Mouse (Mus musculus): Measurements from ENCODE around the gene Polg2. TPM values are rescaled to one million over a fixed set of nuclear protein-coding genes. Genes with fewer than 3 reads are reported as not detected.
"Not testable (repeated sequence)": the region's sequence is repeated elsewhere in the genome, so short reads cannot be mapped to it uniquely, and the experiment has no call there.

The Polg2 gene
- polyA plus RNA-seq, 1 experiment from 2014 or later = 12.6 TPM

DNA sequence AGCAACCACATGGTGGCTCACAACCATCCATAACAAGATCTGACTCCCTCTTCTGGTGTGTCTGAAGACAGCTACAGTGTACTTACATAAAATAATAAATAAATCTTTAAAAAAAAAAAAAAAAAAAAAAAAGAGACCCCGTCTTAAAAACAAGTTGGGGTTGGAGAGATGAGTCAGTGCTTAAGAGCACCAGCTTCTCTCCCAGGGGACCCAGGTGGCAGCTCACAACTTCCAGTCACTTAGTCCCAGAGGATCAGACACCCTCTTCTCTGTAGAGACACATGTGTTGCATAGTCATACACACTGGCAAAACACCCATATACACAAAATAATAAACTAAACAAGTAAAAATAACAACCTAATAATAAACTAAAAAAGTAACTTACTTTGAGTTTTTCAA, 28.1 kb upstream of the Polg2 start:
- H3K9ac ChIP-seq (ENCODE audit: low read depth, low read length); H3K36me3 ChIP-seq (ENCODE audit: control insufficient read depth, insufficient read depth, low read length); H3K9me3 ChIP-seq (ENCODE audit: control insufficient read depth, low read length); H3K27me3 ChIP-seq (replicated peaks; ENCODE audit: control insufficient read depth, insufficient read depth, low read length); H3K27ac ChIP-seq (ENCODE audit: low read length); H3K4me2 ChIP-seq (ENCODE audit: low read depth, low read length); H3K4me3 ChIP-seq (ENCODE audit: low read length); H3K4me1 ChIP-seq (ENCODE audit: control insufficient read depth, insufficient read depth, low read length); ATAC-seq: not testable (repeated sequence)
- 82% methylated on average over 1 of the region's 1 CpGs for WGBS

DNA sequence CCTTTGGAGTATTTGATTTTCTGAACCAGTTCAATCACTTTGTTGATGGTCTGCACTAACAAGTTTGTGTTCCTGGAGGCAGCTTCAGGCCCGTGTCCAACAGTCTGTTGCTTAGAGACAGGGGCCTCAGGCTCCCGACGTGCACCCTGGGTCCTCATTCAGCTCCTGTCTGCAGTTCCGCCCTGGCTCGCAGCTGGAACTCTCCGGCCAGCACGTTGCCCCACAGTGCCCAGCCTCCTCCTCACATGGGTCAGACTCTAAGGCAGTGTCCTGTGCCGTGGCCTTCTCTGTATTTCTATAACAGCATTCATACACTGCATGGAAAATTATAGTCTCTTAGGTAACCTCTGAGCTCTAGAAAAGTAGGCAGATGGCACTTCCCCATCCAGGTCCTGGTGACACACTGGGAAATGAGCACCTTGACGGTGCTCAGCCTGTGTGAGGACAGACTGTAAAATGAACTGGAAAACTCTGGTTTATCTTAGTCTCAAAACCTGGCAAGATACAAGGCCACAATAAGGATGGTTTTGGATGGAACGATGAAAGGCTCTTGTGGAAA, 22.8 kb upstream of the Polg2 start:
- Histone ChIP-seq H3K9me3 (ENCODE audit: control insufficient read depth, low read length) (no peaks in the 10 kb centered on the region), H3K36me3 (ENCODE audit: control insufficient read depth, insufficient read depth, low read length) (peaks cover 17% of the 10 kb centered on the region), H3K9ac (ENCODE audit: low read depth, low read length) (no peak overlapping the region), H3K27ac (ENCODE audit: low read length) (no peak overlapping the region), H3K27me3 (replicated peaks; ENCODE audit: control insufficient read depth, insufficient read depth, low read length) (no peaks in the 10 kb centered on the region), H3K4me2 (ENCODE audit: low read depth, low read length) (no peak overlapping the region), H3K4me1 (ENCODE audit: control insufficient read depth, insufficient read depth, low read length) (no peaks in the 10 kb centered on the region), H3K4me3 (ENCODE audit: low read length) (no peak overlapping the region)
- ATAC-seq = no peak
- WGBS = 84% methylated on average over 10 of the region's 10 CpGs

GRCm38 (mm10) chr11:106795679-106796078, 16.3 kb upstream of the Polg2 start:
- no peaks in the 10 kb centered on the region; the same call in 1 of the 2 replicates for H3K4me1 ChIP-seq (ENCODE audit: control insufficient read depth, insufficient read depth, low read length)
- H3K36me3 ChIP-seq (ENCODE audit: control insufficient read depth, insufficient read depth, low read length) = peaks cover 18% of the 10 kb centered on the region
- H3K9me3 ChIP-seq (ENCODE audit: control insufficient read depth, low read length) = no peaks in the 10 kb centered on the region
- H3K4me3 ChIP-seq (ENCODE audit: low read length) = no peak overlapping the region
- H3K27me3 ChIP-seq (replicated peaks; ENCODE audit: control insufficient read depth, insufficient read depth, low read length) = no peaks in the 10 kb centered on the region
- H3K4me2 ChIP-seq (ENCODE audit: low read depth, low read length) = no peak overlapping the region
- no peak overlapping the region for H3K27ac ChIP-seq (ENCODE audit: low read length)
- WGBS = 57% methylated on average over 9 of the region's 9 CpGs
- no peak overlapping the region for H3K9ac ChIP-seq (ENCODE audit: low read depth, low read length)
- peak; percentile 46; the same call in 1 of the 2 replicates for ATAC-seq

- H3K27me3 ChIP-seq (replicated peaks; ENCODE audit: control insufficient read depth, insufficient read depth, low read length) = no peaks in the 10 kb centered on the region
- H3K4me2 ChIP-seq (ENCODE audit: low read depth, low read length) = no peak overlapping the region
- H3K4me3 ChIP-seq (ENCODE audit: low read length) = no peak overlapping the region
- ATAC-seq = no peak
- no peaks in the 10 kb centered on the region for H3K9me3 ChIP-seq (ENCODE audit: control insufficient read depth, low read length)
- peaks cover 18% of the 10 kb centered on the region for H3K36me3 ChIP-seq (ENCODE audit: control insufficient read depth, insufficient read depth, low read length)
- H3K27ac ChIP-seq (ENCODE audit: low read length) = no peak overlapping the region
- H3K9ac ChIP-seq (ENCODE audit: low read depth, low read length) = no peak overlapping the region
- 78% methylated on average over 4 of the region's 4 CpGs for WGBS
- H3K4me1 ChIP-seq (ENCODE audit: control insufficient read depth, insufficient read depth, low read length) = peaks cover 3% of the 10 kb centered on the region; the same call in 1 of the 2 replicates
These were observed 14.5 kb upstream of the Polg2 start for GRCm38 (mm10) chr11:106793846-106794245.

GRCm38 (mm10) chr11:106789649-106790048, 10.3 kb upstream of the Polg2 start:
- no peak for ATAC-seq
- peaks cover 6% of the 10 kb centered on the region; the same call in 1 of the 2 replicates for H3K4me1 ChIP-seq (ENCODE audit: control insufficient read depth, insufficient read depth, low read length)
- H3K4me3 ChIP-seq (ENCODE audit: low read length) = peak overlapping the region; percentile 75
- 1% methylated on average over 6 of the region's 6 CpGs for WGBS
- no peaks in the 10 kb centered on the region for H3K27me3 ChIP-seq (replicated peaks; ENCODE audit: control insufficient read depth, insufficient read depth, low read length)
- H3K9ac ChIP-seq (ENCODE audit: low read depth, low read length) = peak overlapping the region; percentile 98
- H3K4me2 ChIP-seq (ENCODE audit: low read depth, low read length) = peak overlapping the region; percentile 85
- peak overlapping the region; percentile 100 for H3K27ac ChIP-seq (ENCODE audit: low read length)
- no peaks in the 10 kb centered on the region for H3K9me3 ChIP-seq (ENCODE audit: control insufficient read depth, low read length)
- H3K36me3 ChIP-seq (ENCODE audit: control insufficient read depth, insufficient read depth, low read length) = peaks cover 5% of the 10 kb centered on the region; the same call in 1 of the 2 replicates

GRCm38 (mm10) chr11:106788775-106789459, 9.6 kb upstream of the Polg2 start, which contains the start of the genes Ddx5 and Cep95:
Gene Ddx5 (minus strand): TSS chr11:106789185.
Gene Cep95 (plus strand): TSS chr11:106789252.
- H3K4me1 ChIP-seq (ENCODE audit: control insufficient read depth, insufficient read depth, low read length) = peaks cover 8% of the 10 kb centered on the region
- peak within 1 kb of the TSS; percentile 75 for H3K4me3 ChIP-seq (ENCODE audit: low read length)
- no peaks in the 10 kb centered on the region for H3K9me3 ChIP-seq (ENCODE audit: control insufficient read depth, low read length)
- H3K36me3 ChIP-seq (ENCODE audit: control insufficient read depth, insufficient read depth, low read length) = peaks cover 5% of the 10 kb centered on the region
- H3K27me3 ChIP-seq (replicated peaks; ENCODE audit: control insufficient read depth, insufficient read depth, low read length) = no peaks in the 10 kb centered on the region
- peak within 1 kb of the TSS; percentile 98 for H3K9ac ChIP-seq (ENCODE audit: low read depth, low read length)
- WGBS = under 1% methylated on average over 58 of the region's 58 CpGs
- peak within 1 kb of the TSS; percentile 100 for H3K27ac ChIP-seq (ENCODE audit: low read length)
- H3K4me2 ChIP-seq (ENCODE audit: low read depth, low read length) = peak within 1 kb of the TSS; percentile 85
- ATAC-seq = peak; percentile 92

DNA sequence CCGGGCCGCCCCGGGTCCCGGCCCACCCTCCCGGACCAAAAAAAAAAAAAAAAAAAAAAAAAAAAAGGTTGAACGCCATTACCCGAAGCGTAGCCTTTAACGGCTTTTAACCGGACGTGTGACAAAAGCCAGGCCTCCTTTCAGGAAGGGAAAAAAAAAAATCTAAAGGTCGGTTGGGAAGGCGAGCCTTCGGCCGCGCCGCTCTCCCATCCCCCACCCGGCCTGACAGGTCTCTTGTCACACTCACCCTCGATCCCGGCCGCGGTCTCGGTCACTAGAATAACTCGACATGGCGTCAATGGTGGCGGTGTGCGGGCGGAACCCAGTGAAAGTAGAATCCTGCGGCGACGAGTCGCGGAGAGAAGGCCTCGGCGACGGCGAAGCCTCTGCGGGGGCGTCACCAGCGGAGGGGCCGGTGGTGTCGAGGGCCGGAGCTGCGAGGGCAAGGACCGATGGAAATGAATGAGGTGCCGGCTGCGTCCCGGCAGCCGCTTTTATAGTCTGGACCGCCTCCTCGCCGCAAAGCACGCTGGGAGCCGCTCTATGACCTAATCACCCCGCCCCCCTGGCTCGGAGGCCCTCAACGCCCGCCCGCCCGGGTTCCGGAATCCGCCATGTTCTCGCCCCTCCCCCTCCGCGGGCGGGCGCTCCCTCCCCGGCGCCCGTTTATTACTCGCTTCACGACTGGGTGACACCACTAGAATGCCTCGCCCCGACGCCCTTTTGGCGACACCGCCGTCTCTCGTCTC, 8.9 kb upstream of the Polg2 start:
- peak; percentile 81 for ATAC-seq
- Histone ChIP-seq H3K4me3 (ENCODE audit: low read length) (peak overlapping the region; percentile 75), H3K27me3 (replicated peaks; ENCODE audit: control insufficient read depth, insufficient read depth, low read length) (no peaks in the 10 kb centered on the region), H3K27ac (ENCODE audit: low read length) (peak overlapping the region; percentile 100), H3K9me3 (ENCODE audit: control insufficient read depth, low read length) (no peaks in the 10 kb centered on the region), H3K36me3 (ENCODE audit: control insufficient read depth, insufficient read depth, low read length) (peaks cover 3% of the 10 kb centered on the region), H3K9ac (ENCODE audit: low read depth, low read length) (peak overlapping the region; percentile 98), H3K4me2 (ENCODE audit: low read depth, low read length) (0 out of 2 replicates have a peak overlapping the region, but pooled peaks have one; percentile 22), H3K4me1 (ENCODE audit: control insufficient read depth, insufficient read depth, low read length) (peaks cover 8% of the 10 kb centered on the region)
- WGBS = under 1% methylated on average over 73 of the region's 79 CpGs

- no peaks in the 10 kb centered on the region for H3K9me3 ChIP-seq (ENCODE audit: control insufficient read depth, low read length)
- H3K9ac ChIP-seq (ENCODE audit: low read depth, low read length) = peak overlapping the region; percentile 98
- H3K4me1 ChIP-seq (ENCODE audit: control insufficient read depth, insufficient read depth, low read length) = peaks cover 8% of the 10 kb centered on the region
- H3K27ac ChIP-seq (ENCODE audit: low read length) = peak overlapping the region; percentile 100
- peak overlapping the region; percentile 75 for H3K4me3 ChIP-seq (ENCODE audit: low read length)
- H3K27me3 ChIP-seq (replicated peaks; ENCODE audit: control insufficient read depth, insufficient read depth, low read length) = no peaks in the 10 kb centered on the region
- H3K36me3 ChIP-seq (ENCODE audit: control insufficient read depth, insufficient read depth, low read length) = peaks cover 8% of the 10 kb centered on the region
- H3K4me2 ChIP-seq (ENCODE audit: low read depth, low read length) = peak overlapping the region; percentile 76
- peak; percentile 22 for ATAC-seq
- WGBS = under 1% methylated on average over 64 of the region's 65 CpGs
These were observed 8.0 kb upstream of the Polg2 start for GRCm38 (mm10) chr11:106787131-106788025.

Measured in intestine, embryonic 16.5 days (tissue).